7 mouse cellular contexts compared by ENCODE assay signal in genomic region chr5:110232346-110232745, GRCm38 (mm10). TPM values are rescaled to one million over a fixed set of nuclear protein-coding genes. Genes with fewer than 3 reads are reported as not detected.
DNase-seq lines count a peak whose midpoint lies in the region; ATAC-seq lines count a peak whose summit lies in the region.

No protein-coding gene starts in this region.

- H3K9ac ChIP-seq in limb, embryonic 12.5 days (replicated peaks) = no peak overlapping the region
- H3K9ac ChIP-seq in hindbrain, embryonic 13.5 days = no peak overlapping the region
- H3K9ac ChIP-seq in midbrain, embryonic 16.5 days (ENCODE audit: low read depth, low read length) = no peak overlapping the region

- no peak for DNase-seq in limb, embryonic 10.5 days (ENCODE audit: low spot score)
- no peak for DNase-seq in cerebellum, adult 18-20 months
- no peak for DNase-seq in left cerebral cortex, postnatal 10 days (ENCODE audit: extremely low spot score in 1 of 2, low spot score in 2 of 2)

- peak overlapping the region; percentile 74; the same call in 1 of the 2 replicates for H3K4me2 ChIP-seq in limb, embryonic 12.5 days
- H3K4me2 ChIP-seq in hindbrain, embryonic 13.5 days = peak overlapping the region; percentile 66
- H3K4me2 ChIP-seq in midbrain, embryonic 16.5 days (ENCODE audit: low read length) = peak overlapping the region; percentile 73

- WGBS in limb, embryonic 12.5 days = 95% methylated on average over 6 of the region's 6 CpGs
- WGBS in limb, embryonic 10.5 days = 94% methylated on average over 6 of the region's 6 CpGs
- 95% methylated on average over 6 of the region's 6 CpGs for WGBS in hindbrain, embryonic 13.5 days
- WGBS in midbrain, embryonic 16.5 days = 93% methylated on average over 6 of the region's 6 CpGs

- peaks cover 21% of the 10 kb centered on the region for H3K4me1 ChIP-seq in limb, embryonic 12.5 days (replicated peaks)
- peaks cover 15% of the 10 kb centered on the region for H3K4me1 ChIP-seq in limb, embryonic 10.5 days
- peaks cover 8% of the 10 kb centered on the region for H3K4me1 ChIP-seq in brown adipose tissue, adult 24 weeks (ENCODE audit: control insufficient read depth, insufficient read depth, insufficient read length, low read length)
- H3K4me1 ChIP-seq in hindbrain, embryonic 13.5 days (replicated peaks) = peaks cover 24% of the 10 kb centered on the region
- peaks cover 21% of the 10 kb centered on the region for H3K4me1 ChIP-seq in midbrain, embryonic 16.5 days (ENCODE audit: control insufficient read depth, insufficient read depth, low read length)

- no peaks in the 10 kb centered on the region for H3K27me3 ChIP-seq in limb, embryonic 12.5 days
- no peaks in the 10 kb centered on the region for H3K27me3 ChIP-seq in limb, embryonic 10.5 days (ENCODE audit: low read depth, poor library complexity, severe bottlenecking)
- H3K27me3 ChIP-seq in hindbrain, embryonic 13.5 days = no peaks in the 10 kb centered on the region
- no peaks in the 10 kb centered on the region for H3K27me3 ChIP-seq in midbrain, embryonic 16.5 days (ENCODE audit: control insufficient read depth, insufficient read depth, low read depth, low read length)

- intact Hi-C loops in left cerebral cortex, postnatal 10 days (cut with DNase I) = no loop called here

- no peaks in the 10 kb centered on the region for H3K9me3 ChIP-seq in limb, embryonic 12.5 days
- H3K9me3 ChIP-seq in limb, embryonic 10.5 days (replicated peaks) = no peaks in the 10 kb centered on the region
- no peaks in the 10 kb centered on the region for H3K9me3 ChIP-seq in hindbrain, embryonic 13.5 days
- H3K9me3 ChIP-seq in midbrain, embryonic 16.5 days (replicated peaks; ENCODE audit: control insufficient read depth, low read length, poor library complexity, severe bottlenecking) = no peaks in the 10 kb centered on the region

- peak overlapping the region; percentile 96 for H3K4me3 ChIP-seq in limb, embryonic 12.5 days (replicated peaks)
- H3K4me3 ChIP-seq in limb, embryonic 10.5 days = no peak overlapping the region
- H3K4me3 ChIP-seq in brown adipose tissue, adult 24 weeks (ENCODE audit: insufficient read depth, low read depth, low read length) = peak overlapping the region; percentile 17
- peak overlapping the region; percentile 99; the same call in 1 of the 2 replicates for H3K4me3 ChIP-seq in hindbrain, embryonic 13.5 days
- no peak overlapping the region for H3K4me3 ChIP-seq in midbrain, embryonic 16.5 days (ENCODE audit: low read depth, low read length)

- no peak overlapping the region for H3K27ac ChIP-seq in limb, embryonic 12.5 days
- H3K27ac ChIP-seq in limb, embryonic 10.5 days = no peak overlapping the region
- no peak overlapping the region for H3K27ac ChIP-seq in brown adipose tissue, adult 24 weeks (replicated peaks; ENCODE audit: low read depth, low read length)
- H3K27ac ChIP-seq in hindbrain, embryonic 13.5 days = no peak overlapping the region
- no peak overlapping the region for H3K27ac ChIP-seq in midbrain, embryonic 16.5 days (ENCODE audit: low read length)

- H3K36me3 ChIP-seq in limb, embryonic 12.5 days = peaks cover 36% of the 10 kb centered on the region
- H3K36me3 ChIP-seq in limb, embryonic 10.5 days = peaks cover 45% of the 10 kb centered on the region
- H3K36me3 ChIP-seq in hindbrain, embryonic 13.5 days = peaks cover 32% of the 10 kb centered on the region
- peaks cover 8% of the 10 kb centered on the region for H3K36me3 ChIP-seq in midbrain, embryonic 16.5 days (ENCODE audit: control insufficient read depth, insufficient read depth, low read length)

- ATAC-seq in limb, embryonic 12.5 days (ENCODE audit: insufficient number of reproducible peaks, insufficient read depth, low FRiP score, low TSS enrichment, low read depth) = no peak
- no peak for ATAC-seq in hindbrain, embryonic 13.5 days (ENCODE audit: low FRiP score)
- ATAC-seq in midbrain, embryonic 16.5 days = no peak

RNA-seq across cellular contexts. Expression of gene Ankle2, which starts 1.5 kb away (rescaled TPM):
- polyA plus RNA-seq in limb, embryonic 12.5 days (2016; fragmentation: Nextera tagmentation; extraction: Ambion mirVana) = 41.3 and 43.2 TPM in 2 replicates
- polyA plus RNA-seq in limb, embryonic 10.5 days (2016; fragmentation: Nextera tagmentation; extraction: Ambion mirVana) = 32.9 and 38.7 TPM in 2 replicates
- polyA plus RNA-seq in brown adipose tissue, adult 24 weeks (2012; ENCODE audit: insufficient read depth, insufficient read length, missing spikeins) = 10.3 and 17.3 TPM in 2 replicates
- polyA plus RNA-seq in hindbrain, embryonic 13.5 days (2015; fragmentation: Nextera tagmentation; extraction: Ambion mirVana) = 22.8 and 23.8 TPM in 2 replicates
- polyA plus RNA-seq in midbrain, embryonic 16.5 days (2015; fragmentation: Nextera tagmentation; extraction: Ambion mirVana) = 18.7 and 24.1 TPM in 2 replicates
- 10 to 100 TPM; 24.5 to 26.8 TPM for total RNA-seq in left cerebral cortex, postnatal 10 days (2021)

RNA-seq across cellular contexts. Expression of gene Pgam5, which starts 37.4 kb away (rescaled TPM):
- polyA plus RNA-seq in limb, embryonic 12.5 days (2016; fragmentation: Nextera tagmentation; extraction: Ambion mirVana) = 87.7 and 88.1 TPM in 2 replicates
- 103 and 105 TPM in 2 replicates for polyA plus RNA-seq in limb, embryonic 10.5 days (2016; fragmentation: Nextera tagmentation; extraction: Ambion mirVana)
- 23.3 and 26.3 TPM in 2 replicates for polyA plus RNA-seq in brown adipose tissue, adult 24 weeks (2012; ENCODE audit: insufficient read depth, insufficient read length, missing spikeins)
- polyA plus RNA-seq in hindbrain, embryonic 13.5 days (2015; fragmentation: Nextera tagmentation; extraction: Ambion mirVana) = 89.4 and 93.9 TPM in 2 replicates
- 105 and 107 TPM in 2 replicates for polyA plus RNA-seq in midbrain, embryonic 16.5 days (2015; fragmentation: Nextera tagmentation; extraction: Ambion mirVana)
- 10 to 100 TPM; 73.5 to 77.0 TPM for total RNA-seq in left cerebral cortex, postnatal 10 days (2021)

RNA-seq across cellular contexts. Expression of gene Pxmp2, which starts 53.6 kb away (rescaled TPM):
- polyA plus RNA-seq in limb, embryonic 12.5 days (2016; fragmentation: Nextera tagmentation; extraction: Ambion mirVana) = 9.7 and 11.0 TPM in 2 replicates
- polyA plus RNA-seq in limb, embryonic 10.5 days (2016; fragmentation: Nextera tagmentation; extraction: Ambion mirVana) = 9.2 and 10.0 TPM in 2 replicates
- polyA plus RNA-seq in brown adipose tissue, adult 24 weeks (2012; ENCODE audit: insufficient read depth, insufficient read length, missing spikeins) = 21.3 and 26.9 TPM in 2 replicates
- polyA plus RNA-seq in hindbrain, embryonic 13.5 days (2015; fragmentation: Nextera tagmentation; extraction: Ambion mirVana) = 9.8 and 10.5 TPM in 2 replicates
- polyA plus RNA-seq in midbrain, embryonic 16.5 days (2015; fragmentation: Nextera tagmentation; extraction: Ambion mirVana) = 11.5 and 12.2 TPM in 2 replicates
- 1 to 10 TPM; 5.3 to 6.4 TPM for total RNA-seq in left cerebral cortex, postnatal 10 days (2021)

RNA-seq across cellular contexts. Expression of gene Pole, which starts 53.8 kb away (rescaled TPM):
- polyA plus RNA-seq in limb, embryonic 12.5 days (2016; fragmentation: Nextera tagmentation; extraction: Ambion mirVana) = 45.2 and 47.7 TPM in 2 replicates
- polyA plus RNA-seq in limb, embryonic 10.5 days (2016; fragmentation: Nextera tagmentation; extraction: Ambion mirVana) = 56.1 and 56.5 TPM in 2 replicates
- polyA plus RNA-seq in brown adipose tissue, adult 24 weeks (2012; ENCODE audit: insufficient read depth, insufficient read length, missing spikeins) = 0.79 and 1.4 TPM in 2 replicates
- polyA plus RNA-seq in hindbrain, embryonic 13.5 days (2015; fragmentation: Nextera tagmentation; extraction: Ambion mirVana) = 8.2 and 9.1 TPM in 2 replicates
- 5.1 and 7.4 TPM in 2 replicates for polyA plus RNA-seq in midbrain, embryonic 16.5 days (2015; fragmentation: Nextera tagmentation; extraction: Ambion mirVana)
- total RNA-seq in left cerebral cortex, postnatal 10 days (2021) = 1 to 10 TPM; 2.6 to 4.5 TPM

RNA-seq across cellular contexts. Expression of gene Golga3, which starts 55.8 kb away (rescaled TPM):
- 25.1 and 26.6 TPM in 2 replicates for polyA plus RNA-seq in limb, embryonic 12.5 days (2016; fragmentation: Nextera tagmentation; extraction: Ambion mirVana)
- 17.5 and 23.1 TPM in 2 replicates for polyA plus RNA-seq in limb, embryonic 10.5 days (2016; fragmentation: Nextera tagmentation; extraction: Ambion mirVana)
- 13.3 and 14.6 TPM in 2 replicates for polyA plus RNA-seq in brown adipose tissue, adult 24 weeks (2012; ENCODE audit: insufficient read depth, insufficient read length, missing spikeins)
- polyA plus RNA-seq in hindbrain, embryonic 13.5 days (2015; fragmentation: Nextera tagmentation; extraction: Ambion mirVana) = 22.1 and 22.9 TPM in 2 replicates
- polyA plus RNA-seq in midbrain, embryonic 16.5 days (2015; fragmentation: Nextera tagmentation; extraction: Ambion mirVana) = 24.7 and 25.7 TPM in 2 replicates
- 10 to 100 TPM; 43.8 to 45.5 TPM for total RNA-seq in left cerebral cortex, postnatal 10 days (2021)

Comparison
In these comparisons a context has a peak if more than half of its experiments do, and no peak if none do; other contexts are left out.
1. H3K4me3 ChIP-seq: peak in limb, embryonic 12.5 days (single experiment), brown adipose tissue, adult 24 weeks (single experiment) and hindbrain, embryonic 13.5 days (single experiment); none in limb, embryonic 10.5 days (single experiment) and midbrain, embryonic 16.5 days (single experiment).
2. Peak in every context shown above with its lines, with median percentiles within 50 percentile points of each other: H3K4me2 ChIP-seq.